Mouse (Mus musculus) C2C12 (cell line): ENCODE measurements around the gene Mrpl34.

Experiments used
- CTCF ChIP-seq: IDR thresholded peaks from one replicate; pipeline ENCODE4 v1.5.1; 2011; ENCODE audit not compliant: control insufficient read depth, insufficient read depth, insufficient read length
- USF1 ChIP-seq: IDR thresholded peaks from one replicate; pipeline ENCODE4 v1.6.1; 2011; ENCODE audit warnings: low read depth, mild to moderate bottlenecking, control low read depth, moderate library complexity

DNA sequence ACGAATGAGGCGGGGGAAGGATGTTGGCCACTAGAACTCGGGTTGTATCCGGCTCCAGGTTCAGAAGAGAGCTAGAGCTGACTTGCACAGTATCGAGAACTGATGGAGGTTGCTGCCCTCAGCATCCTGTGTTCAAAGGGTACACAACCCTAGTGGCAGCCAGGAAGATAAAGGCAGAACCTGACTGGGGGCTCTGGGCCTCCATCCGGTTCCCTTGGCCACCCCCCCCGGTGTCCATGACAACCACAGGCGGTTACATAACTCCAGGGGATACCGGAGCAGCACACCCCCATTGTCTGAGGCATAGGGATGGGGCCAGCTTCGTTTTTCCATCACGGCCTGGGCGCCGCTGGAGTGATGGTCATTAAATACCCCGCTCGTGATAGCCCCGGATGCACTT is 2.0 kb upstream of the Mrpl34 start:
- no peak for TF ChIP-seq CTCF
- TF ChIP-seq USF1: no peak
